Mouse (Mus musculus): ENCODE results near the gene Apol6.

- TF ChIP-seq POLR2A (IDR thresholded peaks at IDR 0.05; ENCODE audit: extremely low read depth, insufficient read depth, low read length), result no peak
- no peak for TF ChIP-seq CTCF (IDR thresholded peaks at IDR 0.05; ENCODE audit: extremely low read depth, insufficient read depth, low read length)
Observed at GRCm38 (mm10) chr15:77027675-77028074, 16.9 kb upstream of the Apol6 start.

All from cortical plate, adult 2 months (tissue).